Mouse (Mus musculus) ES-Bruce4 (cell line): ENCODE measurements at regions not wholly inside any gene's neighbourhood (a gene's known extent, or its start where the extent isn't known, plus 50 kb on each side); places are given as distances from the start of the nearest gene placed in this dataset.

ENCODE experiments used
- CTCF ChIP-seq: IDR thresholded peaks from one replicate; pipeline ENCODE4 v1.8.1; 2011; ENCODE audit warnings: low read depth, low read length
- EP300 ChIP-seq: IDR thresholded peaks from 2 replicates; pipeline ENCODE4 v1.6.1; 2011; ENCODE audit warnings: low read depth, low read length; ENCODE audit not compliant: insufficient read depth
- POLR2A ChIP-seq: IDR thresholded peaks from one replicate; pipeline ENCODE4 v1.8.1; 2011; ENCODE audit warnings: low read length; ENCODE audit not compliant: insufficient read depth

- TF ChIP-seq EP300 (no peak), CTCF (no peak), POLR2A (no peak)
Measured at GRCm38 (mm10) chr13:6059515-6060228, 198.4 kb downstream of the Klf6 start.
